Mouse (Mus musculus) limb, embryonic 11.5 days (tissue): ENCODE measurements around the gene Eefsec. TPM values are rescaled to one million over a fixed set of nuclear protein-coding genes. Genes with fewer than 3 reads are reported as not detected.

ENCODE experiments used
- ATAC-seq: fragments of 200-750 bp; cut with Nextera tagmentation; 2 replicates; pipeline ENCODE4 v1.8.0; 2017; ENCODE audit warnings: low read depth; ENCODE audit not compliant: insufficient number of reproducible peaks, low FRiP score, low TSS enrichment
- DNase-seq: peaks from one replicate; pipeline ENCODE4 v3.0.0-alpha.2; 2015; ENCODE audit warnings: low spot score
- H3K27ac ChIP-seq: fragments of 300-500 bp; sonication (generic); replicated peaks from 2 replicates; pipeline ENCODE4 v1.5.1; 2014; ENCODE audit warnings: low read depth, mild to moderate bottlenecking, low read length
- H3K27me3 ChIP-seq: fragments of 300-500 bp; sonication (generic); 2 replicates; pipeline ENCODE4 v1.6.1; 2014; ENCODE audit warnings: mild to moderate bottlenecking, low read length, mixed read lengths; ENCODE audit not compliant: control insufficient read depth, insufficient read depth
- H3K36me3 ChIP-seq: fragments of 300-500 bp; sonication (generic); 2 replicates; pipeline ENCODE4 v1.6.1; 2014; ENCODE audit warnings: mild to moderate bottlenecking, low read length, moderate library complexity, mixed read lengths; ENCODE audit not compliant: control insufficient read depth, insufficient read depth
- H3K4me1 ChIP-seq: fragments of 300-500 bp; sonication (generic); 2 replicates; pipeline ENCODE4 v1.6.1; 2014; ENCODE audit warnings: low read length, mixed read lengths; ENCODE audit not compliant: control insufficient read depth, insufficient read depth
- H3K4me2 ChIP-seq: fragments of 300-500 bp; sonication (generic); 2 replicates; pipeline ENCODE4 v1.6.1; 2014; ENCODE audit warnings: low read depth, mild to moderate bottlenecking, moderate library complexity; ENCODE audit not compliant: severe bottlenecking
- H3K4me3 ChIP-seq: fragments of 300-500 bp; sonication (generic); 2 replicates; pipeline ENCODE4 v1.5.1; 2014; ENCODE audit warnings: low read depth, low read length
- H3K9ac ChIP-seq: fragments of 300-500 bp; sonication (generic); 2 replicates; pipeline ENCODE4 v1.6.1; 2014; ENCODE audit warnings: mild to moderate bottlenecking, low read length
- H3K9me3 ChIP-seq: fragments of 300-500 bp; sonication (generic); 2 replicates; pipeline ENCODE4 v1.6.1; 2016; ENCODE audit warnings: low read length; ENCODE audit not compliant: control insufficient read depth
- WGBS: fragments of 180-500 bp; shearing (Covaris S2); extraction: QIAGEN DNeasy Blood & Tissue Kit; methylation state at CpG from one replicate; pipeline ENCODE4 v1.1.7; 2014; 5-methylcytosine and 5-hydroxymethylcytosine counted together
- polyA plus RNA-seq: library from polyadenylated mRNA; unstranded; fragments of >200 nt; fragmentation: Nextera tagmentation; extraction: Ambion mirVana; gene quantifications from 2 replicates; pipeline ENCODE4 v1.2.1, GENCODE M21; 2014

Eefsec gene
- polyA plus RNA-seq, 1 experiment from 2014 or later = 48.5 TPM

DNA sequence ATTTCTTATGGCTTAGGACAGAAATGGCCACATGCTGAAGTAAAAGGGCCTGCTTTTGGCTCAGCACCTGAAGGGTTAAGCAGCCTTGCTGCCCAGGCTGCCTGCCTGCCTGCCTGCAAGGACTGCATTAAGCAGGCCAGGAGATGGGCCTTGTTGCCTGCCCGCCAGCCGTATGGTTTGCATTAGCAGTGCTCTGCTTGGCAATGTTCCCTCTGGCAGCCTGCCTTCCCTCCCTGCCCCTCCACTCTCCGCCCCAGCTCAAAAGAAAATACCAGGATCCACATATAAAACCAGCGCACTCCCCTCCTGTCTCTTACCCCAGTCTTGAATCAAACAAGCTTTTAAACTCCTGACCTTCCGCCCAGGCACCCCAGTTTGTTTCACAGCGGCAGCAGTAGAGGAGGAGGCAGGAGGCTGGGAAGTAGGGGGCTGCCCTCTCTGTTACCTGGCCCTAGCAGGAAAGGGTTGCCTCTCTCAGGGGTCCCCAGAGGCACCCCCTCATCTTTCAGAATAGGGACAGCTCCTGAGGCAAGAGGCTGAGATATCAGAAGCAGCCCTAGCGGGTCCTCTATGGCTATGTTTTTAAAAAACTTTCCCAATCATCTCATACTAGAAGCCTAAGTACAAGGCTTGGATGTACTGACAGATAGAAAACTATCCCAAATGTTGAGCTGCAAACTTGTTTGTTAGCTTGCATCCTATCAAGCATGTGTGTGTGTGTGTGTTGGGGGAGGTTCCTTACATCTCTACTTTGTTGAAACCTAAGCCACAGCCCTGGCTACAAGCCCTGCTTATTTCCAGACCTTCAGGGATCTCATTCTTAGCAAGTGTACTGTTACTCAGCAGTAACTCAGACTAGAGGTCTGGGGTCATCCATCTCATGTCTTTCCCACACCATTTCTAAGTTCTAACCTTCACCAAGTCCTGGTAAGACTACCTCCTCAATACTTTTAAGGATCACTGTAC lies 102.6 kb downstream of the Eefsec start:
- no peak overlapping the region for H3K4me3 ChIP-seq
- DNase-seq (peak; percentile 89), ATAC-seq (peak; percentile 94)
- WGBS = 15% methylated on average over 7 of the region's 7 CpGs
- H3K4me2 ChIP-seq = peak overlapping the region; percentile 25
- H3K9ac ChIP-seq = no peak overlapping the region
- H3K27me3 ChIP-seq = no peaks in the 10 kb centered on the region
- H3K4me1 ChIP-seq = peaks cover 39% of the 10 kb centered on the region
- H3K36me3 ChIP-seq = no peaks in the 10 kb centered on the region
- peak overlapping the region; percentile 87 for H3K27ac ChIP-seq
- no peaks in the 10 kb centered on the region for H3K9me3 ChIP-seq

DNA sequence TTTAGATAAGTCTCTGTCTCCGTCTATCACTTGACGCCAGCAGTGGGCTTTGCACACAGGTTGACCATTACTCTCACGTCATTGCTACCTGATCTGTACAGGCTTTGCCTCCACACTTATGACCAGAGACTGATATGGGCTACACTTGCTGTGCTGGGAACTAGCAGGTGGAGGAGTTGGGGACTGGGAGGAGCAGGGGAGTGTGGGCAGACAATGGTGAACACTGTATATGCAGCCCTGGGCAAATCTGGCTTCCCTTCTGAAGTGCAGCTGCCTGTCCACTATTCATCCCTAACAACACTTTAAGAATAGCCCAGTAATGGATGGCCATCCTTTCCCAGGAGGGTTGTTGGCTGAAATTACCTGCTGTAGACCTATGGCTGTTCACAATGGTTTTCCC lies 103.4 kb downstream of the Eefsec start:
- no peak for DNase-seq

DNA sequence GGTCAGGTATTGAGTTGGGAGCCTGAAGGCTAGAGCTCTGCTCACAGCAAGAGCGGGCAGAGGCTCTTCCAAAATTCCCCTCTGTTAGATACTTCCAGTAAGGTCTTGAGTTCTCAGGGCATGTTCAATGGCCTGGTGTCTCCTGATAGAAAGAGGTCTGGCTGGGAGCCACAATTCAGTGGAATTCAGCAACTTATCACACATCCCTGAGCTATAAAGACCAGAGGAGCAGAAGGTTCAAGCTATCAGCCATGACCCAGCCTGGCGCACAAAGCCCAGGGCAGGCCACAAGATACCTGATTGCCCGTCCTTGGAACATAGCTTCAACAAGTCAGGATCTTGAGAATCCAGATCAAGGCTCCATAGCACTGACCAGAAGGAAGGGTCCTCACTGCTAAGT lies 105.2 kb downstream of the Eefsec start:
- no peak for DNase-seq
- Histone ChIP-seq H3K4me3 (no peak overlapping the region), H3K9me3 (no peaks in the 10 kb centered on the region), H3K4me1 (peaks cover 45% of the 10 kb centered on the region), H3K27me3 (no peaks in the 10 kb centered on the region), H3K4me2 (no peak overlapping the region), H3K9ac (no peak overlapping the region), H3K36me3 (no peaks in the 10 kb centered on the region), H3K27ac (no peak overlapping the region)
- no peak for ATAC-seq
- 96% methylated on average over 3 of the region's 3 CpGs for WGBS

More for the DNA sequence above, 103.4 kb downstream of the Eefsec start:
- H3K27me3 ChIP-seq = no peaks in the 10 kb centered on the region
- H3K4me2 ChIP-seq = peak overlapping the region; percentile 25; the same call in 1 of the 2 replicates
- ATAC-seq = 0 out of 2 replicates have a peak, but pooled peaks have one; percentile 23
- H3K36me3 ChIP-seq = no peaks in the 10 kb centered on the region
- no peak overlapping the region for H3K9ac ChIP-seq
- H3K4me1 ChIP-seq = peaks cover 46% of the 10 kb centered on the region
- no peaks in the 10 kb centered on the region for H3K9me3 ChIP-seq
- 75% methylated on average over 3 of the region's 3 CpGs for WGBS
- H3K27ac ChIP-seq = peak overlapping the region; percentile 87
- no peak overlapping the region for H3K4me3 ChIP-seq

DNA sequence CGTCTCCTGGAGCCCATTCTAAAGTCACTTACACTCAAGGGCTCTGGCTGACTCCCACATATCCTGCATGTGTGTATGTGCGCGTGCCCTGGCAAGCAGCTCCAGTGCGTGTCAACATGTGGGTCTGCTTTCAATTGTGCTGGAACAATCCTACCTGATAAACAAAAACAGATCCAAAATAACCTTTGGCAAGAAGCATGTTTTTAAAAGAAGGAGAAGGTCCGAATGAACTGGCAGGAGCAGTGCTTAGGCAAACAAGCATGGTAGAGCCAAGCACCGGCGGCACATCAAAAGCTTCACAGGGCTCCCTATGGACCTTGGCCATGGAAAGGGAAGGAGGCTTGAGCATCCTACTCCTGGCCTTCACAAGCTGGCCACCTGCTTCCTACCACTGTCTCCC lies 105.6 kb downstream of the Eefsec start:
- WGBS = 71% methylated on average over 7 of the region's 7 CpGs
- H3K27me3 ChIP-seq = no peaks in the 10 kb centered on the region
- no peak overlapping the region for H3K4me3 ChIP-seq
- peaks cover 45% of the 10 kb centered on the region for H3K4me1 ChIP-seq
- no peaks in the 10 kb centered on the region for H3K9me3 ChIP-seq
- H3K36me3 ChIP-seq = no peaks in the 10 kb centered on the region
- no peak for DNase-seq
- H3K9ac ChIP-seq = no peak overlapping the region
- no peak overlapping the region for H3K27ac ChIP-seq
- ATAC-seq = no peak
- H3K4me2 ChIP-seq = no peak overlapping the region

DNA sequence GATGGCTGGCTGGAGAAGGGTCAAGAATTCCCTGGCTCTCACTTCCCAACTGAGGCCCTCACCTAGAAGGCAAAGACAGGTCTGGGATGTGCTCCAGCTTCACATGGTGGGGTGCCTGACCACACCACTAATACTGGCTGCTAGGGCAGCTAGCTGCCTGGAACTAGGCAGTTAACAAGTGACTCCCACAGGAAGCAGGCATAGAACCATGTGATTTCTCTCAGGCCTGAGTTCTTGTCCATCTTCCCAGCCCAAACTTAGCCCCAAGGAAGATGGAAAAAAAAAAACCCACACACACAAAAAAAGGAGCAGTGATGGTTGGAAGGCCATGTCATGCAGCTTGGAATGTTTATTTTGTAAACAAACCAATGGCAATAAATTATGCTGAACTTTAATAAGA lies 117.0 kb downstream of the Eefsec start:
- no peaks in the 10 kb centered on the region for H3K27me3 ChIP-seq
- peaks cover 5% of the 10 kb centered on the region; the same call in 1 of the 2 replicates for H3K36me3 ChIP-seq
- no peak for ATAC-seq
- no peak overlapping the region for H3K4me3 ChIP-seq
- no peaks in the 10 kb centered on the region for H3K4me1 ChIP-seq
- no peak overlapping the region for H3K27ac ChIP-seq
- DNase-seq = no peak
- no peak overlapping the region for H3K4me2 ChIP-seq
- H3K9ac ChIP-seq = no peak overlapping the region
- no peaks in the 10 kb centered on the region for H3K9me3 ChIP-seq

GRCm38 (mm10) chr6:88321879-88322278 lies 124.5 kb downstream of the Eefsec start:
- Histone ChIP-seq H3K4me1 (peaks cover 9% of the 10 kb centered on the region), H3K9ac (no peak overlapping the region), H3K4me3 (no peak overlapping the region), H3K36me3 (no peaks in the 10 kb centered on the region), H3K9me3 (no peaks in the 10 kb centered on the region), H3K4me2 (no peak overlapping the region), H3K27ac (no peak overlapping the region), H3K27me3 (no peaks in the 10 kb centered on the region)
- peak; percentile 59 for ATAC-seq
- peak; percentile 77 for DNase-seq
- WGBS = 13% methylated on average over 7 of the region's 7 CpGs

GRCm38 (mm10) chr6:88321253-88321652 lies 125.1 kb downstream of the Eefsec start:
- no peak overlapping the region for H3K27ac ChIP-seq
- ATAC-seq (no peak), DNase-seq (no peak)
- H3K9me3 ChIP-seq = no peaks in the 10 kb centered on the region
- H3K4me2 ChIP-seq = no peak overlapping the region
- no peak overlapping the region for H3K9ac ChIP-seq
- WGBS = 52% methylated on average over 5 of the region's 5 CpGs
- H3K4me1 ChIP-seq = peaks cover 9% of the 10 kb centered on the region
- H3K4me3 ChIP-seq = no peak overlapping the region
- H3K36me3 ChIP-seq = no peaks in the 10 kb centered on the region
- H3K27me3 ChIP-seq = no peaks in the 10 kb centered on the region

DNA sequence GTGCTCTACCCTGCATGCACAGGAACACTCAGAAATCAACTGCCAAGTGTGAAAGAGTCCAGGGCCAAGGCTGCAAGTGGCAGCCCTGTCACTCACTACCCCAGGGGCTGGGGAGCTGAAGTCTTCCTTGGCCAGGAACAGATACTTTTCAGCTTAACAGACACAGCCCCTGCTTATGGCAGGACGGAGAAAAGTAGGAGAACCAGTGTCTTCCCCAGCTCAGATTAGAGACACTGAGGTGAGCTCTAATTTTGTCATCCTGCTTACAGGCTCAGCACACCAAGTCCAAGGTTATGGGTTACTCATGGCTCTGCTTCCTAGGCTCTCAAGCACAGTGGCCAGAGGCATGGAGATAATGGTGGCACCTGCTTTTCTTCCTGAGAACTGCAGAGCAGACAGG lies 126.6 kb downstream of the Eefsec start:
- Histone ChIP-seq H3K9ac (no peak overlapping the region), H3K4me2 (no peak overlapping the region), H3K4me1 (peaks cover 9% of the 10 kb centered on the region), H3K36me3 (no peaks in the 10 kb centered on the region), H3K27me3 (no peaks in the 10 kb centered on the region), H3K4me3 (no peak overlapping the region), H3K27ac (no peak overlapping the region), H3K9me3 (no peaks in the 10 kb centered on the region)
- ATAC-seq (no peak), DNase-seq (no peak)
- WGBS = 73% methylated on average over 1 of the region's 1 CpGs
